Mouse (Mus musculus) small intestine, adult 2 months (tissue): Measurements from ENCODE around the gene Mrtfa. TPM values are rescaled to one million over a fixed set of nuclear protein-coding genes. Genes with fewer than 3 reads are reported as not detected.

Experiments
- H3K27ac ChIP-seq: fragments of 200-500 bp; 2 replicates; pipeline ENCODE4 v1.5.1; 2012; ENCODE audit warnings: low read depth, low read length, control low read depth, inconsistent platforms; ENCODE audit not compliant: insufficient read depth
- H3K27me3 ChIP-seq: fragments of 200-500 bp; 2 replicates; pipeline ENCODE4 v1.6.1; 2012; ENCODE audit warnings: mild to moderate bottlenecking, moderate library complexity, low read length, inconsistent platforms; ENCODE audit not compliant: control insufficient read depth, insufficient read depth
- H3K36me3 ChIP-seq: fragments of 200-500 bp; 2 replicates; pipeline ENCODE4 v1.6.1; 2012; ENCODE audit warnings: mild to moderate bottlenecking, low read length, control low read depth, inconsistent platforms; ENCODE audit not compliant: control insufficient read depth, insufficient read depth
- H3K4me1 ChIP-seq: fragments of 200-500 bp; 2 replicates; pipeline ENCODE4 v1.6.1; 2012; ENCODE audit warnings: low read length, inconsistent platforms, mixed read lengths; ENCODE audit not compliant: control insufficient read depth, insufficient read depth, insufficient read length
- H3K4me3 ChIP-seq: fragments of 200-500 bp; 2 replicates; pipeline ENCODE4 v1.5.1; 2012; ENCODE audit warnings: low read depth, mild to moderate bottlenecking, control low read depth, inconsistent platforms, low read length, moderate library complexity
- CTCF ChIP-seq: fragments of 200-500 bp; IDR thresholded peaks from 2 replicates; pipeline ENCODE4 v1.5.1; 2012; ENCODE audit warnings: low read depth, mild to moderate bottlenecking, control low read depth, inconsistent platforms, low read length, moderate library complexity, mixed read lengths; ENCODE audit not compliant: insufficient replicate concordance, insufficient read length; ENCODE audit errors: extremely low read depth
- POLR2A ChIP-seq: fragments of 200-500 bp; IDR thresholded peaks from 2 replicates; pipeline ENCODE4 v1.6.1; 2012; ENCODE audit warnings: low read depth, mild to moderate bottlenecking, control low read depth, inconsistent platforms, low read length, moderate library complexity
- WGBS: fragments of 180-500 bp; shearing (Covaris S2); methylation state at CpG from one replicate; pipeline ENCODE4 v1.1.7; 2018; 5-methylcytosine and 5-hydroxymethylcytosine counted together
- polyA plus RNA-seq: library from polyadenylated mRNA; depleted of rRNA; stranded (reverse); fragments of >200 nt; gene quantifications from 2 replicates; pipeline ENCODE4 v1.2.3, GENCODE M21; 2012

Mrtfa gene
- polyA plus RNA-seq, 1 experiment = 34.5 TPM

- no peak overlapping the region for H3K4me3 ChIP-seq
- H3K27me3 ChIP-seq = no peaks in the 10 kb centered on the region
- H3K36me3 ChIP-seq = no peaks in the 10 kb centered on the region
- H3K4me1 ChIP-seq = peaks cover 6% of the 10 kb centered on the region; the same call in 1 of the 2 replicates
- TF ChIP-seq CTCF = no peak
- no peak for TF ChIP-seq POLR2A
- H3K27ac ChIP-seq = no peak overlapping the region
- WGBS = 97% methylated on average over 2 of the region's 2 CpGs
Measured at GRCm38 (mm10) chr15:81133781-81134180, 56.8 kb downstream of the Mrtfa start.

GRCm38 (mm10) chr15:81131152-81131551 lies 59.4 kb downstream of the Mrtfa start:
- Histone ChIP-seq H3K4me3 (no peak overlapping the region), H3K4me1 (peaks cover 2% of the 10 kb centered on the region; the same call in 1 of the 2 replicates), H3K27ac (no peak overlapping the region), H3K27me3 (no peaks in the 10 kb centered on the region), H3K36me3 (no peaks in the 10 kb centered on the region)
- WGBS = 69% methylated on average over 5 of the region's 5 CpGs
- TF ChIP-seq POLR2A = no peak
- no peak for TF ChIP-seq CTCF

- Histone ChIP-seq H3K27ac (no peak overlapping the region), H3K36me3 (no peaks in the 10 kb centered on the region), H3K4me3 (no peak overlapping the region), H3K27me3 (no peaks in the 10 kb centered on the region), H3K4me1 (peaks cover 2% of the 10 kb centered on the region; the same call in 1 of the 2 replicates)
- WGBS = 90% methylated on average over 8 of the region's 8 CpGs
- no peak for TF ChIP-seq POLR2A
- no peak for TF ChIP-seq CTCF
Measured at GRCm38 (mm10) chr15:81129970-81130369, 60.6 kb downstream of the Mrtfa start.

GRCm38 (mm10) chr15:81128155-81128838 lies 62.3 kb downstream of the Mrtfa start:
- no peak overlapping the region for H3K27ac ChIP-seq
- peaks cover 2% of the 10 kb centered on the region; the same call in 1 of the 2 replicates for H3K4me1 ChIP-seq
- no peak overlapping the region for H3K4me3 ChIP-seq
- WGBS = 53% methylated on average over 5 of the region's 5 CpGs
- no peaks in the 10 kb centered on the region for H3K27me3 ChIP-seq
- H3K36me3 ChIP-seq = no peaks in the 10 kb centered on the region
- no peak for TF ChIP-seq CTCF
- no peak for TF ChIP-seq POLR2A

GRCm38 (mm10) chr15:81124282-81124681 lies 66.3 kb downstream of the Mrtfa start:
- H3K4me1 ChIP-seq = no peaks in the 10 kb centered on the region
- no peak overlapping the region for H3K4me3 ChIP-seq
- H3K36me3 ChIP-seq = no peaks in the 10 kb centered on the region
- 92% methylated on average over 2 of the region's 2 CpGs for WGBS
- no peaks in the 10 kb centered on the region for H3K27me3 ChIP-seq
- no peak for TF ChIP-seq POLR2A
- TF ChIP-seq CTCF = no peak
- no peak overlapping the region for H3K27ac ChIP-seq

GRCm38 (mm10) chr15:81123122-81123521 lies 67.4 kb downstream of the Mrtfa start:
- Histone ChIP-seq H3K27me3 (no peaks in the 10 kb centered on the region), H3K36me3 (no peaks in the 10 kb centered on the region), H3K4me1 (no peaks in the 10 kb centered on the region), H3K4me3 (no peak overlapping the region), H3K27ac (no peak overlapping the region)
- 77% methylated on average over 5 of the region's 5 CpGs for WGBS
- TF ChIP-seq POLR2A (no peak), CTCF (no peak)

GRCm38 (mm10) chr15:81122535-81122934 lies 68.0 kb downstream of the Mrtfa start:
- H3K4me1 ChIP-seq = no peaks in the 10 kb centered on the region
- 33% methylated on average over 4 of the region's 4 CpGs for WGBS
- TF ChIP-seq POLR2A (no peak), CTCF (no peak)
- H3K27me3 ChIP-seq = no peaks in the 10 kb centered on the region
- no peak overlapping the region for H3K27ac ChIP-seq
- H3K36me3 ChIP-seq = no peaks in the 10 kb centered on the region
- H3K4me3 ChIP-seq = no peak overlapping the region
